Mouse (Mus musculus): Measurements from ENCODE around the gene Onecut3.

DNA sequence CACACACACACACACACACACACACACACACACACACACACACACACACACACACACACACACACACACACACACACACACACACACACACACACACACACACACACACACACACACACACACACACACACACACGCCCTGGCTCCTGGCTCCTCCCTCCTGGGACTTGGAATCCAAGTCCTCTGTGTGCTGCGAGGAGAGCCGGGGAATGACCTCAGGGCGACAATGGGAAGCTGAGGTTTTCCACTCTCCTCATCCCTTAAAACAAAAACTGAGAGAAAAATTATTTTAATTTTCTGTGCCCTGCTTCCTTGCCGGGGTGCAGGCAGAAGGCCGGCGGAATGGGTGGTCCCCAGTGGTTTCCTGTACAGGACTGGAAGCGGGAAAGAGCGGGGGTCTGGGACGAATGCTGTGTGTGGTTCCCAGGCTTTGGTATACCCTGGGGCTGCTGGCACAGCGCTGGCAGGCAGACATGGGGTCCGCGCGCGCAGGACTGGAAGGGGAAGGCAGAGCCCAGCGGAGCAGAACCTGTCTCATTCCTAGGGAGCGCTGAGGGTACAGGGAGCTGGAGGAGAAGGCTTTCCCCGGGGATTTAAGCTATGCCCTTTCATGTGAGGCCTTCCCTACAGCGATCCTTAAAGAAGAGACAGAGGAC lies 30.1 kb upstream of the Onecut3 start:
- TF ChIP-seq POLR2A (IDR thresholded peaks at IDR 0.05; ENCODE audit: control insufficient read depth, extremely low read depth, insufficient read depth, low read length, poor library complexity) (no peak), CTCF (IDR thresholded peaks at IDR 0.05; ENCODE audit: borderline replicate concordance, control insufficient read depth, extremely low read depth, insufficient read depth, low read length, poor library complexity) (no peak)
